30 mouse cellular contexts compared by ENCODE assay signal in the genomic region with DNA sequence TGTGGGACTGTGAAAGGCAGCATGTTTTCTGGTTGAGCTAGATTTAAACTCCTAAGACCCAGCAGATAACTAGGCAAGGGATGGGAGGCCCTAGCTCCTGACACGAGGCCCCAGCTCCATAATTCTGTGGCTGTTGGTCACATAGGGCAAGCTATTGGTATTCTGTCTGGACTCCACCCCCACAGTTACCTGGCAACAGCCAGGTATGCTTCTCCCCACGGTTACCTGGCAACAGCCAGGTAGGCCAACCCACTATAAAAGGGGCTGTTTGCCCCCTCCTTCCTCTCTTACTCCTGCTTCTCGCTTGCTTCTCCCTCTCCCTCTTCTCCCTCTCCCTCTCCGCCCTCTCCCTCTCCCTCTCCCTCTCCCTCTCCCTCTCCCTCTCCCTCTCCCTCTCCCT. TPM values are rescaled to one million over a fixed set of nuclear protein-coding genes. Genes with fewer than 3 reads are reported as not detected.
"Had no signal": no experiment of that assay in that cellular context is flagged by ENCODE, and none has a peak within 500 bp of the region (broad histone marks: within the 10 kb centered on the region; RNA-seq: fewer than 3 reads in every experiment).

No protein-coding gene starts in this region.

- H3K27me3 ChIP-seq: embryonic facial prominence, embryonic 12.5 days; embryonic facial prominence, embryonic 13.5 days; embryonic facial prominence, embryonic 15.5 days; forebrain, embryonic 12.5 days; forebrain, embryonic 13.5 days; forebrain, embryonic 15.5 days had no signal

- H3K4me1 ChIP-seq: forebrain, embryonic 10.5 days; forebrain, embryonic 12.5 days; forebrain, embryonic 13.5 days; forebrain, embryonic 15.5 days had no signal

- H3K27ac ChIP-seq: embryonic facial prominence, embryonic 10.5 days; embryonic facial prominence, embryonic 12.5 days; embryonic facial prominence, embryonic 13.5 days; embryonic facial prominence, embryonic 15.5 days; forebrain, embryonic 10.5 days; forebrain, embryonic 12.5 days; forebrain, embryonic 13.5 days; forebrain, embryonic 15.5 days; gastrocnemius, adult 2 months; heart, adult 2 months had no signal

- H3K9me3 ChIP-seq: embryonic facial prominence, embryonic 13.5 days; embryonic facial prominence, embryonic 15.5 days; forebrain, embryonic 13.5 days; forebrain, embryonic 15.5 days had no signal

- ATAC-seq: forebrain, embryonic 13.5 days; forebrain, embryonic 14.5 days; forebrain, embryonic 15.5 days; forebrain, embryonic 16.5 days; forebrain, postnatal 0 days had no signal

- H3K36me3 ChIP-seq: embryonic facial prominence, embryonic 10.5 days; embryonic facial prominence, embryonic 12.5 days; embryonic facial prominence, embryonic 13.5 days; embryonic facial prominence, embryonic 15.5 days; forebrain, embryonic 10.5 days; forebrain, embryonic 12.5 days; forebrain, embryonic 15.5 days had no signal

- H3K9ac ChIP-seq: embryonic facial prominence, embryonic 12.5 days; embryonic facial prominence, embryonic 13.5 days; embryonic facial prominence, embryonic 15.5 days; forebrain, embryonic 12.5 days; forebrain, embryonic 13.5 days; forebrain, embryonic 15.5 days; forebrain, postnatal 0 days had no signal

- H3K4me3 ChIP-seq: embryonic facial prominence, embryonic 10.5 days; embryonic facial prominence, embryonic 12.5 days; embryonic facial prominence, embryonic 13.5 days; embryonic facial prominence, embryonic 15.5 days; erythroblast, embryonic 14.5 days; forebrain, embryonic 10.5 days; forebrain, embryonic 12.5 days; forebrain, embryonic 13.5 days; forebrain, embryonic 15.5 days; gastrocnemius, adult 2 months; heart, adult 2 months had no signal

- H3K4me2 ChIP-seq: embryonic facial prominence, embryonic 12.5 days; embryonic facial prominence, embryonic 13.5 days; embryonic facial prominence, embryonic 15.5 days; forebrain, embryonic 12.5 days; forebrain, embryonic 13.5 days; forebrain, embryonic 15.5 days had no signal

- DNase-seq: cerebellum, adult 8-10 months; cerebellum, adult 9-10 months; cerebellum, adult 9-11 months; cerebellum, postnatal 10 days; cerebellum, postnatal 14 days; cerebellum, postnatal 25 days; cerebellum, postnatal 36 days; embryo, embryonic 11 days; forebrain, postnatal 0 days; gastrocnemius, adult 2 months; gastrocnemius, postnatal 10 days; gastrocnemius, postnatal 14 days; gastrocnemius, postnatal 25 days; gastrocnemius, postnatal 36 days; heart, adult 11 months; heart, adult 18-20 months; heart, adult 2 months had no signal

RNA-seq across cellular contexts. Expression of a gene that starts 38.9 kb away (rescaled TPM):
- polyA plus RNA-seq: embryonic facial prominence, embryonic 11.5 days; erythroblast, embryonic 14.5 days; gonadal fat pad, adult 2 months; heart, adult 2 months had no signal
